8 mouse cellular contexts compared by ENCODE assay signal in genomic region chr4:101549958-101550591, GRCm38 (mm10). TPM values are rescaled to one million over a fixed set of nuclear protein-coding genes. Genes with fewer than 3 reads are reported as not detected.
DNase-seq lines count a peak whose midpoint lies in the region; ATAC-seq and TF ChIP-seq lines count a peak whose summit lies in the region.

No protein-coding gene starts in this region.

- H3K4me3 ChIP-seq in heart, adult 2 months, result no peak overlapping the region
- H3K4me3 ChIP-seq in forebrain, embryonic 15.5 days, result peak overlapping the region; percentile 74
- peak overlapping the region; percentile 35 for H3K4me3 ChIP-seq in intestine, embryonic 16.5 days (ENCODE audit: low read length)
- H3K4me3 ChIP-seq in liver, embryonic 16.5 days (ENCODE audit: low read depth, low read length), result no peak overlapping the region
- H3K4me3 ChIP-seq in neural tube, embryonic 15.5 days (replicated peaks), result peak overlapping the region; percentile 56

- DNase-seq in heart, adult 2 months, result peak; percentile 10 to 37
- DNase-seq in heart, adult 9 months (ENCODE audit: low spot score in 2 of 2), result no peak
- peak; percentile 67 for DNase-seq in cerebellum, adult 11-12 months
- DNase-seq in frontal cortex, postnatal 25 days (ENCODE audit: low spot score in 2 of 2), result no peak

- H3K9ac ChIP-seq in heart, adult 2 months (ENCODE audit: low read depth, low read length), result no peak overlapping the region
- H3K9ac ChIP-seq in forebrain, embryonic 15.5 days (replicated peaks), result peak overlapping the region; percentile 82
- no peak overlapping the region for H3K9ac ChIP-seq in intestine, embryonic 16.5 days (ENCODE audit: low read depth, low read length)
- H3K9ac ChIP-seq in liver, embryonic 16.5 days (ENCODE audit: low read depth, low read length), result no peak overlapping the region
- peak overlapping the region; percentile 58 for H3K9ac ChIP-seq in neural tube, embryonic 15.5 days (replicated peaks)

- no peak for TF ChIP-seq EP300 in heart, adult 2 months (IDR thresholded peaks at IDR 0.05; ENCODE audit: insufficient read depth, low read depth, low read length)

- H3K27me3 ChIP-seq in heart, adult 2 months (ENCODE audit: control insufficient read depth, insufficient read depth, low read length), result peaks cover 4% of the 10 kb centered on the region
- H3K27me3 ChIP-seq in forebrain, embryonic 15.5 days, result no peaks in the 10 kb centered on the region
- H3K27me3 ChIP-seq in intestine, embryonic 16.5 days (replicated peaks; ENCODE audit: control insufficient read depth, insufficient read depth, low read length), result peaks cover 15% of the 10 kb centered on the region
- peaks cover 18% of the 10 kb centered on the region for H3K27me3 ChIP-seq in liver, embryonic 16.5 days (ENCODE audit: control insufficient read depth, insufficient read depth, low read depth, low read length)
- no peaks in the 10 kb centered on the region for H3K27me3 ChIP-seq in neural tube, embryonic 15.5 days (replicated peaks)

- peak overlapping the region; percentile 74 for H3K4me2 ChIP-seq in forebrain, embryonic 15.5 days (replicated peaks)
- peak overlapping the region; percentile 64 for H3K4me2 ChIP-seq in intestine, embryonic 16.5 days (ENCODE audit: low read depth, low read length)
- H3K4me2 ChIP-seq in liver, embryonic 16.5 days (ENCODE audit: low read depth, low read length), result peak overlapping the region; percentile 39; the same call in 1 of the 2 replicates
- peak overlapping the region; percentile 64 for H3K4me2 ChIP-seq in neural tube, embryonic 15.5 days

- intact Hi-C loops in heart, adult 2 months (cut with DNase I), result no loop called here

- H3K4me1 ChIP-seq in heart, adult 2 months (ENCODE audit: control insufficient read depth, insufficient read depth, low read length), result no peaks in the 10 kb centered on the region
- H3K4me1 ChIP-seq in forebrain, embryonic 15.5 days, result peaks cover 26% of the 10 kb centered on the region
- peaks cover 3% of the 10 kb centered on the region; the same call in 1 of the 2 replicates for H3K4me1 ChIP-seq in intestine, embryonic 16.5 days (ENCODE audit: control insufficient read depth, insufficient read depth, low read length)
- H3K4me1 ChIP-seq in liver, embryonic 16.5 days (ENCODE audit: control insufficient read depth, low read depth, low read length), result no peaks in the 10 kb centered on the region
- H3K4me1 ChIP-seq in neural tube, embryonic 15.5 days, result peaks cover 28% of the 10 kb centered on the region

- TF ChIP-seq CTCF in heart, adult 2 months (IDR thresholded peaks at IDR 0.05), result no peak

- TF ChIP-seq POLR2A in heart, adult 2 months (IDR thresholded peaks at IDR 0.05; ENCODE audit: insufficient read depth, low read depth, low read length), result no peak

- H3K79me2 ChIP-seq in heart, adult 2 months (replicated peaks; ENCODE audit: control insufficient read depth, insufficient read depth, low read length), result no peaks in the 10 kb centered on the region

- H3K9me3 ChIP-seq in forebrain, embryonic 15.5 days, result no peaks in the 10 kb centered on the region
- no peaks in the 10 kb centered on the region for H3K9me3 ChIP-seq in intestine, embryonic 16.5 days (ENCODE audit: control insufficient read depth, low read length)
- H3K9me3 ChIP-seq in liver, embryonic 16.5 days (replicated peaks; ENCODE audit: control insufficient read depth, low read length), result no peaks in the 10 kb centered on the region
- no peaks in the 10 kb centered on the region for H3K9me3 ChIP-seq in neural tube, embryonic 15.5 days (replicated peaks)

- 3% methylated on average over 33 of the region's 33 CpGs for WGBS in heart, adult 2 months
- WGBS in forebrain, embryonic 15.5 days, result 1% methylated on average over 33 of the region's 33 CpGs
- 1% methylated on average over 33 of the region's 33 CpGs for WGBS in intestine, embryonic 16.5 days
- 2% methylated on average over 33 of the region's 33 CpGs for WGBS in liver, embryonic 16.5 days (ENCODE audit: insufficient replicate concordance)
- WGBS in neural tube, embryonic 15.5 days, result under 1% methylated on average over 33 of the region's 33 CpGs

- no peak overlapping the region for H3K27ac ChIP-seq in heart, adult 2 months
- H3K27ac ChIP-seq in forebrain, embryonic 15.5 days (replicated peaks), result peak overlapping the region; percentile 95
- no peak overlapping the region for H3K27ac ChIP-seq in intestine, embryonic 16.5 days (ENCODE audit: low read length)
- H3K27ac ChIP-seq in liver, embryonic 16.5 days (ENCODE audit: low read length), result no peak overlapping the region
- peak overlapping the region; percentile 94 for H3K27ac ChIP-seq in neural tube, embryonic 15.5 days (replicated peaks)

- H3K36me3 ChIP-seq in heart, adult 2 months (ENCODE audit: control insufficient read depth, insufficient read depth, low read length), result no peaks in the 10 kb centered on the region
- no peaks in the 10 kb centered on the region for H3K36me3 ChIP-seq in forebrain, embryonic 15.5 days
- no peaks in the 10 kb centered on the region for H3K36me3 ChIP-seq in intestine, embryonic 16.5 days (ENCODE audit: control insufficient read depth, insufficient read depth, low read length)
- no peaks in the 10 kb centered on the region for H3K36me3 ChIP-seq in liver, embryonic 16.5 days (ENCODE audit: control insufficient read depth, insufficient read depth)
- H3K36me3 ChIP-seq in neural tube, embryonic 15.5 days, result no peaks in the 10 kb centered on the region

- peak; percentile 81 for ATAC-seq in forebrain, embryonic 15.5 days (replicated peaks)
- ATAC-seq in intestine, embryonic 16.5 days, result peak; percentile 94
- ATAC-seq in liver, embryonic 16.5 days (ENCODE audit: low read depth), result no peak
- ATAC-seq in neural tube, embryonic 15.5 days (ENCODE audit: low FRiP score), result peak; percentile 85

RNA-seq across cellular contexts. Expression of gene Dnajc6, which starts 53.6 kb away (rescaled TPM):
- total RNA-seq in heart, adult 2 months (2021), result under 1 TPM; 0.29 to 0.41 TPM
- polyA plus RNA-seq in heart, adult 2 months (2012; rRNA removed), result 0.35 and 1.2 TPM in 2 replicates
- polyA plus RNA-seq in forebrain, embryonic 15.5 days (2015; fragmentation: Nextera tagmentation; extraction: Ambion mirVana), result 24.5 and 26.2 TPM in 2 replicates
- 1.1 and 1.3 TPM in 2 replicates for polyA plus RNA-seq in intestine, embryonic 16.5 days (2015; fragmentation: Nextera tagmentation; extraction: Ambion mirVana)
- 0.13 and 0.26 TPM in 2 replicates for polyA plus RNA-seq in liver, embryonic 16.5 days (2015; fragmentation: Nextera tagmentation; extraction: Ambion mirVana)
- polyA plus RNA-seq in neural tube, embryonic 15.5 days (2015; fragmentation: Nextera tagmentation; extraction: Ambion mirVana), result 51.7 and 57.4 TPM in 2 replicates

Comparison
In these comparisons a context has a peak if more than half of its experiments do, and no peak if none do; other contexts are left out.
1. DNase-seq: peak in heart, adult 2 months (2 of 2) and cerebellum, adult 11-12 months (single experiment); none in heart, adult 9 months (0 of 2) and frontal cortex, postnatal 25 days (0 of 2).
2. H3K27ac ChIP-seq: peak in forebrain, embryonic 15.5 days (single experiment) and neural tube, embryonic 15.5 days (single experiment); none in heart, adult 2 months (single experiment), intestine, embryonic 16.5 days (single experiment) and liver, embryonic 16.5 days (single experiment).
3. H3K4me3 ChIP-seq: peak in forebrain, embryonic 15.5 days (single experiment), intestine, embryonic 16.5 days (single experiment) and neural tube, embryonic 15.5 days (single experiment); none in heart, adult 2 months (single experiment) and liver, embryonic 16.5 days (single experiment).
4. H3K9ac ChIP-seq: peak in forebrain, embryonic 15.5 days (single experiment) and neural tube, embryonic 15.5 days (single experiment); none in heart, adult 2 months (single experiment), intestine, embryonic 16.5 days (single experiment) and liver, embryonic 16.5 days (single experiment).
5. RNA of gene Dnajc6, which starts 53.6 kb away (polyA plus RNA-seq): 51.7 to 57.4 TPM in neural tube, embryonic 15.5 days and 24.5 to 26.2 TPM in forebrain, embryonic 15.5 days; 1.1 to 1.3 TPM in intestine, embryonic 16.5 days, 0.35 to 1.2 TPM in heart, adult 2 months and 0.13 to 0.26 TPM in liver, embryonic 16.5 days; every median in the first group is over 10 times any median in the second.
6. Peak in every context shown above with its lines, with median percentiles within 50 percentile points of each other: H3K4me2 ChIP-seq.